Mouse (Mus musculus) hindbrain, embryonic 14.5 days (tissue): ENCODE data around the gene Hltf. TPM values are rescaled to one million over a fixed set of nuclear protein-coding genes. Genes with fewer than 3 reads are reported as not detected.

Experiments used
- ATAC-seq: fragments of 200-750 bp; cut with Nextera tagmentation; 2 replicates; pipeline ENCODE4 v1.8.0; 2017; ENCODE audit warnings: moderate number of reproducible peaks, mild to moderate bottlenecking, moderate TSS enrichment, moderate library complexity; ENCODE audit not compliant: low FRiP score
- DNase-seq: peaks from one replicate; pipeline ENCODE4 v3.0.0-alpha.2; 2015; ENCODE audit warnings: low spot score
- H3K27ac ChIP-seq: fragments of 300-500 bp; sonication (generic); 2 replicates; pipeline ENCODE4 v1.5.1; 2014; ENCODE audit warnings: mild to moderate bottlenecking, moderate library complexity
- H3K27me3 ChIP-seq: fragments of 300-500 bp; sonication (generic); 2 replicates; pipeline ENCODE4 v1.6.1; 2014; ENCODE audit warnings: mild to moderate bottlenecking, low read length, mixed read lengths; ENCODE audit not compliant: control insufficient read depth, insufficient read depth
- H3K36me3 ChIP-seq: fragments of 300-500 bp; sonication (generic); replicated peaks from 2 replicates; pipeline ENCODE4 v1.6.1; 2014; ENCODE audit not compliant: control insufficient read depth, insufficient read depth
- H3K4me1 ChIP-seq: fragments of 300-500 bp; sonication (generic); replicated peaks from 2 replicates; pipeline ENCODE4 v1.6.1; 2014; ENCODE audit warnings: antibody characterized with exemption, low read length, mixed read lengths; ENCODE audit not compliant: control insufficient read depth, insufficient read depth
- H3K4me2 ChIP-seq: fragments of 300-500 bp; sonication (generic); replicated peaks from 2 replicates; pipeline ENCODE4 v1.6.1; 2014; ENCODE audit warnings: mild to moderate bottlenecking, moderate library complexity
- H3K4me3 ChIP-seq: fragments of 300-500 bp; sonication (generic); replicated peaks from 2 replicates; pipeline ENCODE4 v1.5.1; 2014; ENCODE audit warnings: mild to moderate bottlenecking, low read length
- H3K9ac ChIP-seq: fragments of 300-500 bp; sonication (generic); 2 replicates; pipeline ENCODE4 v1.6.1; 2014
- H3K9me3 ChIP-seq: fragments of 300-500 bp; sonication (generic); 2 replicates; pipeline ENCODE4 v1.6.1; 2016; ENCODE audit warnings: low read length; ENCODE audit not compliant: control insufficient read depth
- WGBS: fragments of 180-500 bp; shearing (Covaris S2); extraction: QIAGEN DNeasy Blood & Tissue Kit; methylation state at CpG from one replicate; pipeline ENCODE4 v1.1.7; 2014; 5-methylcytosine and 5-hydroxymethylcytosine counted together
- polyA plus RNA-seq: library from polyadenylated mRNA; unstranded; fragments of >200 nt; fragmentation: Nextera tagmentation; extraction: Ambion mirVana; gene quantifications from 2 replicates; pipeline ENCODE4 v1.2.1, GENCODE M21; 2014

Hltf gene
- polyA plus RNA-seq, 1 experiment from 2014 or later = 21.5 TPM

DNA sequence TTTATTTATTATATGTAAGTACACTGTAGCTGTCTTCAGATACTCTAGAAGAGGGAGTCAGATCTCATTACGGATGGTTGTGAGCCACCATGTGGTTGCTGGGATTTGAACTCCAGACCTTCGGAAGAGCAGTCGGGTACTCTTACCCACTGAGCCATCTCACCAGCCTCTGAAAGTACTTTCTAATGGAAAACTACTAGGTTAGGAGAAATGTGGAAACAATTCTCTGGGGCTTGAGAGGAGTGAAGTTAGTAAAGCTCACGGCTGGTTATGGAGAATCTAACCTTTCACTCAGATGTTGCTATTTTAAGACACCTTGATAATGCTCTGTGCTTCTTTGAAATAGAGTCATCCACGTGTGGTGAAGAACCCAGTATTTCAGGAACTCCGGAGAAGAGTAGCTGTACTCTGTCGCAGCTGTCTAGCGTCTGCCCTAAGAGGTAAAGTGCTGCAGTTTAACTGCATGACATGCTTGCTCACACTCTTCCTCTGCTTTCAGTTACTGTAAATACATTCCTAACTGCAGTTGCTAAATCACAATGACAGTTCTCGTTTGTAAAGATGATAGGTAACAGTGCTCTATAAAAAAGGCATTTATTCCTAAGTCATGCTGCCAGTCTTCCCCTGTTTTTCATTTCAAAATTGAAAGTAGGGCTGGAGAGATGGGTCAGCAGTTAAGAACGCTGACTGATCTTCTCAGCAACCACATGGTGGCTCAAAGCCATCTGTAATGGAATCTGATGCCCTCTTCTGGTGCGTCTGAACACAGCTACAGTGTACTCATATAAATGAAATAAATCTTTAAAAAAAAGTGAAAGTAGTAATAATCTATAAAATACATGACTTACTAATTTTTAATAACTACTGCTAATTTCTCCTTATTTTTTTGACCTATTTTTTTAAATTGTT, 18.8 kb downstream of the Hltf start:
- Histone ChIP-seq H3K4me1 (no peaks in the 10 kb centered on the region), H3K27me3 (no peaks in the 10 kb centered on the region), H3K4me2 (no peak overlapping the region), H3K9me3 (no peaks in the 10 kb centered on the region), H3K4me3 (no peak overlapping the region), H3K27ac (no peak overlapping the region), H3K36me3 (peaks cover 41% of the 10 kb centered on the region), H3K9ac (no peak overlapping the region)
- DNase-seq = no peak
- ATAC-seq = no peak
- WGBS = 84% methylated on average over 11 of the region's 11 CpGs

DNA sequence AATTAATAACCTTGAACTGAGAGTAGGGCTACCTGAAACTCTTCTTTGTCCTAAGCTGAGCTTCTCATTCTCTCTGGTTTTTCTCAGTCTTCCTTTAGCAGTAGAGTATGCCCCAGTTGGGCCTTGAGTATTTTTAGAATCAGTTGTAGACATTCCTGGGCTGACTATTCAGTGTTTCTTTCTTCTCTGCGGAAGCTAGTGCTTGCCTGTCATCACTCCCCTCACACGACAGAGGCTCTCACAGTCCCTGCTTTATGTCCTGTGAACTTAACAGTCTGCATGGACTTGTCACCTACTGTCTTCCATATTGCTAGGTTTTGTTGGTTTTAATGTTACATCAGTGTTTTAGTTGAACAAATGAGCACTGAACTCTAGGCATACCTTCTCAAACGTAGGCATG, 24.6 kb downstream of the Hltf start:
- H3K9ac ChIP-seq = no peak overlapping the region
- no peak for DNase-seq
- WGBS = 91% methylated on average over 3 of the region's 3 CpGs
- ATAC-seq = no peak
- no peaks in the 10 kb centered on the region for H3K27me3 ChIP-seq
- H3K4me2 ChIP-seq = no peak overlapping the region
- peaks cover 49% of the 10 kb centered on the region for H3K36me3 ChIP-seq
- no peaks in the 10 kb centered on the region for H3K4me1 ChIP-seq
- no peaks in the 10 kb centered on the region for H3K9me3 ChIP-seq
- no peak overlapping the region for H3K27ac ChIP-seq
- no peak overlapping the region for H3K4me3 ChIP-seq

DNA sequence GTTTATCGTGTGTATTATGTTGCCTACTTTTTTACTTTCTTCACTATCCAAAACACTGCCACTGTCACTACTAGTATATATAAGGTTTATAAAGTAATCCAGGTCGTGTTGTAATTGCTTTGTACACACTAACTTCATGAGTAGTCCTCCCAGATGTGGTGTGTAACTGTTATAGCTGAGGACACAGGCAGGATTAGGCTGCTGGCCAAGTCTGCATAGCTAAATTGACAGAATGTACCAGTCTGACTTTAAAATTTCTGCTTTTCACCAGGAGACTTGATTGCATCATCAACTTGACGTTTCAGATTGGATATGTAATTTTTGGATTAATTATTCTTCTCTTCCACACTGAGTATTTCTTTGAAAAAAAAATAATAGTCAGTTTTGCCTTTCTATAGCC, 46.2 kb downstream of the Hltf start:
- H3K27ac ChIP-seq = no peak overlapping the region
- 88% methylated on average over 3 of the region's 3 CpGs for WGBS
- DNase-seq (no peak), ATAC-seq (no peak)
- peaks cover 11% of the 10 kb centered on the region for H3K36me3 ChIP-seq
- H3K27me3 ChIP-seq = no peaks in the 10 kb centered on the region
- H3K4me1 ChIP-seq = no peaks in the 10 kb centered on the region
- no peak overlapping the region for H3K4me2 ChIP-seq
- H3K9ac ChIP-seq = no peak overlapping the region
- H3K4me3 ChIP-seq = no peak overlapping the region
- no peaks in the 10 kb centered on the region for H3K9me3 ChIP-seq

DNA sequence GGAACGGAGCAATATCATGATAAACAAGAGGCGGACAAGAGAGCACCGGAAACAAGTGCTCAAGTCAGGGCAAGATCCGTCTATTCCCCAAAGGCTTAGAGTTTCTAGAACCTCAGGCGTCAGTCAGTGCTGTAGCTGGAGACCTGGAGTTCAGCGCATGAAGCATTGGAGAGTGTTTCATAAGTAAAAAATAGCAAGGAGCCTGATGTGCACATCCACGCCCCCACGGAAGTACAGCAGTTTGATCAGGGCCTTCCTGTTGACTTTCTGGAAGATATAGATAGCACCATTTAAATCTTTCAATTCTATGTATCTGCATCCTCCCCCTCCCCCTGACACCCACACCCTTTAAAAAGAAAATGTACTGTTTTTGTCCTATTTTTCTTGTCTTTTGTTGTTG, 46.7 kb downstream of the Hltf start:
- 92% methylated on average over 8 of the region's 8 CpGs for whole genome bisulfite sequencing
- no peak overlapping the region for H3K4me2 ChIP-seq
- H3K9ac ChIP-seq = no peak overlapping the region

DNA sequence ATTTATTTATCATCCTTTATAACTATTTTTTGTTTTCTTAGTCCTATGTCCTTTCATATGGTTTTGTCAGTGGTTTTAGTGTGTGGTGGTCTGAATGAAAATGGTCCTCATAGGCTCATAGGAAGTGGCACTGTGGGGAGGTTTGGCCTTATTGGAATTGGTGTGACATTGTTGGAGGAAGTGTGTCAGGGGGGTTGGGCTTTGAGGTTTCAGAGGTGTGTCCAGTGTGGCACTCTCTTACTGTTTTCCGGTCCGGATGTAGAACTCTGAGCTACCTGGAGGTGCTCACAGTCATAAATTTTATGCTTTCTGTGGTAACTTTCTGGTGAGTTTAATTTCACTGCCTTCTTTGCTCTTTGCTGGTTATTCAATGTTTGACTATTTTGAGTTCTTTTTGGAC, 47.2 kb downstream of the Hltf start:
- whole genome bisulfite sequencing = 98% methylated on average over 2 of the region's 2 CpGs
- Histone ChIP-seq H3K36me3 (peaks cover 20% of the 10 kb centered on the region), H3K9ac (no peak overlapping the region), H3K4me2 (no peak overlapping the region), H3K4me3 (no peak overlapping the region), H3K4me1 (no peaks in the 10 kb centered on the region), H3K9me3 (no peaks in the 10 kb centered on the region), H3K27ac (no peak overlapping the region), H3K27me3 (no peaks in the 10 kb centered on the region)
- DNase-seq (no peak), ATAC-seq (no peak)

More for the DNA sequence above, 46.7 kb downstream of the Hltf start:
- DNase-seq (no peak), ATAC-seq (no peak)
- H3K9me3 ChIP-seq = no peaks in the 10 kb centered on the region
- H3K27ac ChIP-seq = no peak overlapping the region
- H3K4me3 ChIP-seq = no peak overlapping the region
- peaks cover 15% of the 10 kb centered on the region for H3K36me3 ChIP-seq
- H3K4me1 ChIP-seq = no peaks in the 10 kb centered on the region
- H3K27me3 ChIP-seq = no peaks in the 10 kb centered on the region

DNA sequence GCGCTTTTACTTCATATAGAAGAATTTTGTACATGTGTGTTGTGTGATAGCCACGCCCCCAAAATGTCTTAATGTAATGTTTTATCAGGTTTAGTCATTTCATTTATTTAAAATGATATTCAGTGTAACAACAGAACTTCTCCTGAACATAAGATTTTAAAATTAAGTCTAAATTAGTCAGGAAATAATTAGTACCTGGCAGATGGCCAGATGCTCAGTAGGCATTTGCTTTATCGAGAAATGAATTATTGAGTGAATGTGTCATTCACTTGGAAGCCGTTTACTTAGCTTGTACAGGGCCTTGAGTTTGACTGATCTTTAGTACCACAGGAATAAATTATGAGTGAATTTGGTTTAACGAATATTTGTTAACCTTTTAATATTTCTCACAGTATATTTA, 51.3 kb downstream of the Hltf start:
- Histone ChIP-seq H3K36me3 (peaks cover 50% of the 10 kb centered on the region), H3K9ac (no peak overlapping the region), H3K27me3 (no peaks in the 10 kb centered on the region), H3K27ac (no peak overlapping the region), H3K4me3 (no peak overlapping the region), H3K4me1 (no peaks in the 10 kb centered on the region), H3K4me2 (no peak overlapping the region), H3K9me3 (no peaks in the 10 kb centered on the region)
- DNase-seq (no peak), ATAC-seq (no peak)
- WGBS = 85% methylated on average over 5 of the region's 5 CpGs

DNA sequence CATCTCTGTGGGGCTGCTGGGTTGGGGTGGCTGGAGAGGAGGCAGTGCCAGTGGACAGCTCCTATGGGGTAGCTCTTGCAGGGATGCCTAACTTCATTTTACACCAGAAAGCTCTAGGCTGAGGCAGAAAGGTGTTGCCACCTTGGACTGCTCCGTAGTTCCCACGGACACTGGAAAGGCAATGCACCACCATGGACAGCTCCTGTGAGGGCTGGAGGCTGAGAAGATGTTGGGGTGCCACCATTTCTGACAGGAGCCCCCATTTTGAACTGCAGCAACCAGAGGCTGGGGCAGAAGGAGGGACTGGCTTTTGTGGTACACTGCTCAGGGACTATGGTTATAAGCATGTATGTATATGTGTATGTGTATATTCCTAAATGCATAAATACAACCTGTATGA, 54.3 kb downstream of the Hltf start:
- ATAC-seq (no peak), DNase-seq (no peak)
- Histone ChIP-seq H3K36me3 (peaks cover 55% of the 10 kb centered on the region), H3K4me2 (no peak overlapping the region), H3K9me3 (no peaks in the 10 kb centered on the region), H3K27ac (no peak overlapping the region), H3K4me3 (no peak overlapping the region), H3K9ac (no peak overlapping the region), H3K27me3 (no peaks in the 10 kb centered on the region), H3K4me1 (no peaks in the 10 kb centered on the region)
- WGBS = 94% methylated on average over 2 of the region's 2 CpGs

DNA sequence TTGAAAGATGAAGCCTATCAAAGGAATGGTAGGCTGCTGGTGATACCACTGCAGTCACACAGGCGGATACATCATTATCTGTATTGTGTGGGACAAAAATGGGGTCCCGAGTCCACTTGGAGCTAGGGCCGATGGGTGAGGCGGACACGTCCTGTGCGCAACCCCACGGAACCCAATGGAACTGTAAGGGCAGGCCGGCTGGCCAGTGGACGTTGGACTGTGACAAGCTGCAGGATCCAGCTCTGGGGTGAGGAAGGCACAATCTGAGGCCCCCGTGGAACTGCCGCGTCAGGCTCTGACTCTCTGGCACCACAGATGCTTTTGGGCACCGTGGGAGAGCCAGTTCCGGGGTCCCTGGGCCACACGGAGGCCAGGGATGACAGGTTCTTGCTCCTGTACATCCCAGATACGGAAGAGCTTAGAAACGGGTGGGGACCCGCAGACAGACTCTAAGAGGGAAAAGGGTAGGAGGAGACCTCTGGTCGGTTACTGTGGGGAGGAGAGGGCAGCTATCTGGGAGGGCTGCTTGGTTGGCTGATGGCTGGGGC, 61.5 kb downstream of the Hltf start:
- H3K9ac ChIP-seq = no peak overlapping the region
- 91% methylated on average over 19 of the region's 19 CpGs for WGBS
- ATAC-seq (no peak), DNase-seq (no peak)
- H3K9me3 ChIP-seq = no peaks in the 10 kb centered on the region
- peaks cover 24% of the 10 kb centered on the region for H3K36me3 ChIP-seq
- no peaks in the 10 kb centered on the region for H3K4me1 ChIP-seq
- H3K27ac ChIP-seq = no peak overlapping the region
- H3K27me3 ChIP-seq = no peaks in the 10 kb centered on the region
- H3K4me3 ChIP-seq = no peak overlapping the region
- H3K4me2 ChIP-seq = no peak overlapping the region

DNA sequence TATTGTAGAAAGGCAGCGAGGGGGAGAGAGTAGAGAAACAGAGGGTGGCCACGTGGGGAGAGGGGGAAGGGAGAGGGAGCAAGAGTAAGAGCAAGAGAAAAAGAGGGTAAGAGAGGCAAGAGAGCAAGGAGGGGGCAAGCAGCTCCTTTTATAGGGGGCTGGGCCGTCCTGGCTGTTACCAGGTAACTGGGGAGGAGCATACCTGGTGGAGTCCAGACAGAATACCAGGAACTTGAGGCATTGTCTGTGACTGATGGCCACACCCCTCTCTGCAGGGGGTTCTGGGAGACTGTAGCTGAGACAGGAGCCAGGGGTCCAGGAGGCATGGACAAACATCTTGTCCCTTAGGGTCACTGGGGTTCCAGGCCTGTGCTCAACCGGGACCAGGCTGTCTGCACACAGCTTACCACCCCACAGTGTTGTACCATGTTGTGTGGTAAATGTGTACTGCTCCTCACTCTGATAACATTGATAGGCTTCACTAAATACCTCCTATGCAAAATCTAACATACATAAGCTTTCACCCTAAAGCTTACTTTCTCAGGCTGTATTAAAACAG, 62.2 kb downstream of the Hltf start:
- no peak overlapping the region for H3K27ac ChIP-seq

More for the DNA sequence above, 62.2 kb downstream of the Hltf start:
- H3K9me3 ChIP-seq = no peaks in the 10 kb centered on the region
- H3K27me3 ChIP-seq = no peaks in the 10 kb centered on the region
- no peak overlapping the region for H3K4me3 ChIP-seq
- H3K4me2 ChIP-seq = no peak overlapping the region
- WGBS = 60% methylated on average over 4 of the region's 4 CpGs
- no peak for ATAC-seq
- H3K36me3 ChIP-seq = peaks cover 24% of the 10 kb centered on the region
- no peak overlapping the region for H3K9ac ChIP-seq
- no peak for DNase-seq
- no peaks in the 10 kb centered on the region for H3K4me1 ChIP-seq
